Mouse (Mus musculus): ENCODE measurements around the gene Batf3. TPM values are rescaled to one million over a fixed set of nuclear protein-coding genes. Genes with fewer than 3 reads are reported as not detected.

The Batf3 gene
- polyA plus RNA-seq, 2 experiments: 1.5 to 1.8 TPM

GRCm38 (mm10) chr1:191092050-191092449 is 5.6 kb upstream of the Batf3 start:
- TF ChIP-seq EP300 (IDR thresholded peaks at IDR 0.05; ENCODE audit: low read depth) (no peak), CTCF (IDR thresholded peaks at IDR 0.05; ENCODE audit: low read depth) (no peak)
- Histone ChIP-seq H3K36me3 (replicated peaks; ENCODE audit: control insufficient read depth, insufficient read depth, low read depth) (no peaks in the 10 kb centered on the region), H3K4me1 (replicated peaks; ENCODE audit: control insufficient read depth in 2 of 2, insufficient read depth in 2 of 2, low read length in 1 of 2) (peaks cover 0 to 7% of the 10 kb centered on the region in 2 experiments; a peak in 2 of 4 replicates), H3K9ac (replicated peaks) (no peak overlapping the region), H3K4me3 (ENCODE audit: insufficient read depth in 1 of 2, low read depth in 2 of 2, low read length in 2 of 2) (no peak overlapping the region), H3K4me2 (ENCODE audit: low read depth) (no peak overlapping the region), H3K27me3 (ENCODE audit: control insufficient read depth, insufficient read depth, low read length) (peaks cover 6% of the 10 kb centered on the region), H3K27ac (no peak overlapping the region), H3K9me3 (ENCODE audit: control insufficient read depth, low read length) (no peaks in the 10 kb centered on the region)
- 61% methylated on average over 8 of the region's 8 CpGs for WGBS (ENCODE audit: insufficient replicate concordance)
- DNase-seq (ENCODE audit: low read depth in 3 of 3, low spot score in 3 of 3) (no peak), ATAC-seq (ENCODE audit: insufficient read depth) (no peak)

- DNase-seq (ENCODE audit: low read depth in 3 of 3, low spot score in 3 of 3) (no peak), ATAC-seq (ENCODE audit: insufficient read depth) (no peak)
- peaks cover 21% of the 10 kb centered on the region for H3K27me3 ChIP-seq (ENCODE audit: control insufficient read depth, insufficient read depth, low read length)
- no peak overlapping the region for H3K4me2 ChIP-seq (ENCODE audit: low read depth)
- no peak overlapping the region for H3K9ac ChIP-seq (replicated peaks)
- H3K4me1 ChIP-seq (replicated peaks; ENCODE audit: control insufficient read depth in 2 of 2, insufficient read depth in 2 of 2, low read length in 1 of 2): peaks cover 0 to 3% of the 10 kb centered on the region in 2 experiments; a peak in 2 of 4 replicates
- no peak for TF ChIP-seq CTCF (IDR thresholded peaks at IDR 0.05; ENCODE audit: low read depth)
- no peak overlapping the region for H3K27ac ChIP-seq
- H3K4me3 ChIP-seq (ENCODE audit: insufficient read depth in 1 of 2, low read depth in 2 of 2, low read length in 2 of 2): no peak overlapping the region
- no peaks in the 10 kb centered on the region for H3K36me3 ChIP-seq (replicated peaks; ENCODE audit: control insufficient read depth, insufficient read depth, low read depth)
- no peaks in the 10 kb centered on the region for H3K9me3 ChIP-seq (ENCODE audit: control insufficient read depth, low read length)
- 52% methylated on average over 5 of the region's 5 CpGs for WGBS (ENCODE audit: insufficient replicate concordance)
Measured at GRCm38 (mm10) chr1:191093578-191093977, 4.1 kb upstream of the Batf3 start.

- TF ChIP-seq EP300 (IDR thresholded peaks at IDR 0.05; ENCODE audit: low read depth) (no peak), CTCF (IDR thresholded peaks at IDR 0.05; ENCODE audit: low read depth) (peak; percentile 45)
- DNase-seq (ENCODE audit: low read depth in 3 of 3, low spot score in 3 of 3) (no peak), ATAC-seq (ENCODE audit: insufficient read depth) (no peak)
- no peak overlapping the region for H3K4me2 ChIP-seq (ENCODE audit: low read depth)
- no peak overlapping the region for H3K9ac ChIP-seq (replicated peaks)
- H3K4me1 ChIP-seq (replicated peaks; ENCODE audit: control insufficient read depth in 2 of 2, insufficient read depth in 2 of 2, low read length in 1 of 2): no peaks in the 10 kb centered on the region
- H3K4me3 ChIP-seq (ENCODE audit: insufficient read depth in 1 of 2, low read depth in 2 of 2, low read length in 2 of 2): no peak overlapping the region
- no peaks in the 10 kb centered on the region for H3K36me3 ChIP-seq (replicated peaks; ENCODE audit: control insufficient read depth, insufficient read depth, low read depth)
- no peak overlapping the region for H3K27ac ChIP-seq
- 46% methylated on average over 9 of the region's 9 CpGs for WGBS (ENCODE audit: insufficient replicate concordance)
- H3K27me3 ChIP-seq (ENCODE audit: control insufficient read depth, insufficient read depth, low read length): peaks cover 35% of the 10 kb centered on the region
- H3K9me3 ChIP-seq (ENCODE audit: control insufficient read depth, low read length): no peaks in the 10 kb centered on the region
Measured at GRCm38 (mm10) chr1:191095019-191095418, 2.6 kb upstream of the Batf3 start.

- TF ChIP-seq CTCF (IDR thresholded peaks at IDR 0.05; ENCODE audit: low read depth) (no peak), EP300 (IDR thresholded peaks at IDR 0.05; ENCODE audit: low read depth) (no peak)
- Histone ChIP-seq H3K36me3 (replicated peaks; ENCODE audit: control insufficient read depth, insufficient read depth, low read depth) (no peaks in the 10 kb centered on the region), H3K9ac (replicated peaks) (no peak overlapping the region), H3K4me3 (ENCODE audit: insufficient read depth in 1 of 2, low read depth in 2 of 2, low read length in 2 of 2) (no peak overlapping the region), H3K27me3 (ENCODE audit: control insufficient read depth, insufficient read depth, low read length) (peaks cover 44% of the 10 kb centered on the region), H3K9me3 (ENCODE audit: control insufficient read depth, low read length) (no peaks in the 10 kb centered on the region), H3K27ac (no peak overlapping the region), H3K4me2 (ENCODE audit: low read depth) (no peak overlapping the region), H3K4me1 (replicated peaks; ENCODE audit: control insufficient read depth in 2 of 2, insufficient read depth in 2 of 2, low read length in 1 of 2) (no peaks in the 10 kb centered on the region)
- no peak for ATAC-seq (ENCODE audit: insufficient read depth)
- 30% methylated on average over 14 of the region's 14 CpGs for WGBS (ENCODE audit: insufficient replicate concordance)
- DNase-seq (ENCODE audit: low read depth in 3 of 3, low spot score in 3 of 3): no peak
Measured at GRCm38 (mm10) chr1:191096871-191097681, 571 bp upstream of the Batf3 start.

- Histone ChIP-seq H3K27ac (no peak overlapping the region), H3K4me1 (replicated peaks; ENCODE audit: control insufficient read depth in 2 of 2, insufficient read depth in 2 of 2, low read length in 1 of 2) (no peaks in the 10 kb centered on the region), H3K9ac (replicated peaks) (no peak overlapping the region), H3K36me3 (replicated peaks; ENCODE audit: control insufficient read depth, insufficient read depth, low read depth) (no peaks in the 10 kb centered on the region), H3K4me2 (ENCODE audit: low read depth) (no peak overlapping the region), H3K27me3 (ENCODE audit: control insufficient read depth, insufficient read depth, low read length) (peaks cover 44% of the 10 kb centered on the region), H3K4me3 (ENCODE audit: insufficient read depth in 1 of 2, low read depth in 2 of 2, low read length in 2 of 2) (no peak overlapping the region), H3K9me3 (ENCODE audit: control insufficient read depth, low read length) (no peaks in the 10 kb centered on the region)
- DNase-seq (ENCODE audit: low read depth in 3 of 3, low spot score in 3 of 3): no peak
- no peak for ATAC-seq (ENCODE audit: insufficient read depth)
- WGBS (ENCODE audit: insufficient replicate concordance): 42% methylated on average over 5 of the region's 5 CpGs
- TF ChIP-seq CTCF (IDR thresholded peaks at IDR 0.05; ENCODE audit: low read depth) (no peak), EP300 (IDR thresholded peaks at IDR 0.05; ENCODE audit: low read depth) (no peak)
Measured at GRCm38 (mm10) chr1:191099114-191099513, 1.5 kb downstream of the Batf3 start.

All from liver, embryonic 14.5 days (tissue).